Mouse (Mus musculus) kidney, adult 11 months (tissue): ENCODE data around the gene Tspan32.

Source experiments
- DNase-seq: peaks from one replicate; pipeline ENCODE4 v3.0.0; 2022

Tspan32 gene

GRCm38 (mm10) chr7:143055499-143056186 lies 50.8 kb downstream of the Tspan32 start:
- DNase-seq = no peak

- no peak for DNase-seq
Observed at GRCm38 (mm10) chr7:143057023-143057422, 52.2 kb downstream of the Tspan32 start.

GRCm38 (mm10) chr7:143057667-143058220 lies 52.9 kb downstream of the Tspan32 start:
- no peak for DNase-seq

- DNase-seq = peak; percentile 70
Observed at GRCm38 (mm10) chr7:143058221-143058697, 53.4 kb downstream of the Tspan32 start.

GRCm38 (mm10) chr7:143059202-143059870 lies 54.5 kb downstream of the Tspan32 start:
- DNase-seq = no peak

- no peak for DNase-seq
Observed at GRCm38 (mm10) chr7:143062704-143063103, 57.9 kb downstream of the Tspan32 start.

- DNase-seq = no peak
Observed at GRCm38 (mm10) chr7:143064226-143064625, 59.4 kb downstream of the Tspan32 start.

- no peak for DNase-seq
Observed at GRCm38 (mm10) chr7:143065692-143066091, 60.8 kb downstream of the Tspan32 start.

GRCm38 (mm10) chr7:143067469-143067868 lies 62.6 kb downstream of the Tspan32 start:
- no peak for DNase-seq

- no peak for DNase-seq
Observed at GRCm38 (mm10) chr7:143067897-143068296, 63.1 kb downstream of the Tspan32 start.

GRCm38 (mm10) chr7:143068316-143068881 lies 63.6 kb downstream of the Tspan32 start:
- DNase-seq = no peak

- peak; percentile 99 for DNase-seq
Observed at GRCm38 (mm10) chr7:143068882-143069591, 64.2 kb downstream of the Tspan32 start, which contains the start of gene Tssc4. Gene Tssc4, plus strand, starts transcription at chr7:143069249.
